Mouse (Mus musculus): ENCODE data around the gene Phc2. TPM values are rescaled to one million over a fixed set of nuclear protein-coding genes. Genes with fewer than 3 reads are reported as not detected.

Gene Phc2
- polyA plus RNA-seq, 1 experiment from 2014 or later = 138 TPM

DNA sequence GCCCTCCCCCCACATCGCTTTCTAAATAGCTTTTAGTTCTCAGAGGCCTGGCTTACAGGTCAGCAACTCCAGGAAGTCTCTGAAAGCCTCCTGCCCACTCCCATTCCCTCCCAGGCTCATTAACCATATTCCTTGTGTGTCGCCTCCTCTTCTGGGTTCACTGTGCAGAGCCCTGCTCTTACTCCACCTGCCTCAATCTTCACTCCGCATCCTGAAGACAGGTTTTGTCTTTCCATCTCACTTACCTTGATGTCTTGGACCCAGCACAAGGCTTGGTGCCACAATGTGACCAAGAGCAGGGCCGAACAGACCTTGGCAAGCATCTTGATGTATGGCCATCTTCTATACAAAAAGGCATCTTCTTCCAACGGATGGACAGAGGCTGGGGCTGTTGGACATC, 104.7 kb downstream of the Phc2 start:
- Histone ChIP-seq H3K27ac (no peak overlapping the region; the same call in 1 of the 2 replicates), H3K27me3 (no peaks in the 10 kb centered on the region), H3K4me3 (no peak overlapping the region), H3K9ac (no peak overlapping the region), H3K4me1 (0 out of 2 replicates have a peak, but pooled peaks cover 3% of the 10 kb centered on the region), H3K9me3 (replicated peaks) (peaks cover 6% of the 10 kb centered on the region), H3K36me3 (peaks cover 5% of the 10 kb centered on the region; the same call in 1 of the 2 replicates), H3K4me2 (replicated peaks) (no peak overlapping the region)
- ATAC-seq (ENCODE audit: low FRiP score) = no peak
- WGBS = 91% methylated on average over 5 of the region's 5 CpGs

DNA sequence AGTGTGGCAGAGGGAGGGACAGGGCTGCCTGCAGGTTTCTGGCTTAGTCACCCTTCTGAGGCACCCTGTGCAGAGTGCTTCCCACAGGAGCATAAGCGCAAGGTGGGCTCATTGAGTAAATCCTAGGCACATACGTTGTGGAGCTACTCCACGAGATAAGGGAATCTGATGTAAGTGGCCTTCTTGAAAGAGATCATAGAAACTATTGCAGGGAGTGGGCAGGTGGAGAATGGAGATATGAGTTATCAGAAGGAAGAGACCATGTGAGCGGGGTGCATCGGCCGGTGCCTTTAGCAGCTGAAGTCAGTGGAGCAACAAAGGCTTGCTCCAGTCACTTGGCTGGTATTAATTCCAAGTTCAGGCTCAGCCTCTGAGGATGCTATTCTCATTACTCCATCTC, 105.5 kb downstream of the Phc2 start:
- 93% methylated on average over 6 of the region's 6 CpGs for WGBS
- Histone ChIP-seq H3K27me3 (no peaks in the 10 kb centered on the region), H3K27ac (no peak overlapping the region), H3K4me1 (0 out of 2 replicates have a peak, but pooled peaks cover 3% of the 10 kb centered on the region), H3K4me2 (replicated peaks) (no peak overlapping the region), H3K4me3 (no peak overlapping the region), H3K9me3 (replicated peaks) (peaks cover 6% of the 10 kb centered on the region), H3K9ac (no peak overlapping the region), H3K36me3 (peaks cover 2% of the 10 kb centered on the region; the same call in 1 of the 2 replicates)
- no peak for ATAC-seq (ENCODE audit: low FRiP score)

DNA sequence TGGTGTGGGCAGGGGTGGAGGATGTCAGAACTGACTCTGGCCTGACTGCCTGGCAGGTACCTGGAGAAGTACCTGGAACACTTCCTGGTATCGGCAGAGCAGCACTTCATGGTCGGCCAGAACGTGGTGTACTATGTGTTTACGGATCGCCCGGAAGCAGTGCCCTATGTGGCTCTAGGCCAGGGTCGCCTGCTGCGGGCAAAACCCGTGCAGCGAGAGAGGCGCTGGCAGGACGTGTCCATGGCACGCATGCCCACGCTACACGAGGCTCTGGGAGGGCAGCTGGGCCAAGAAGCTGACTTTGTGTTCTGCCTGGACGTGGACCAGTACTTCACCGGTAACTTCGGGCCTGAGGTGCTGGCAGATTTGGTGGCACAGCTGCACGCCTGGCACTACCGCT, 112.4 kb downstream of the Phc2 start:
- 94% methylated on average over 20 of the region's 20 CpGs for WGBS
- no peak for ATAC-seq (ENCODE audit: low FRiP score)
- no peak overlapping the region for H3K4me3 ChIP-seq
- peaks cover 6% of the 10 kb centered on the region for H3K9me3 ChIP-seq (replicated peaks)
- H3K9ac ChIP-seq = no peak overlapping the region
- H3K36me3 ChIP-seq = peaks cover 1% of the 10 kb centered on the region
- 0 out of 2 replicates have a peak, but pooled peaks cover 8% of the 10 kb centered on the region for H3K4me1 ChIP-seq
- H3K4me2 ChIP-seq (replicated peaks) = no peak overlapping the region
- H3K27ac ChIP-seq = no peak overlapping the region
- H3K27me3 ChIP-seq = no peaks in the 10 kb centered on the region

- Histone ChIP-seq H3K27ac (no peak overlapping the region), H3K4me1 (0 out of 2 replicates have a peak, but pooled peaks cover 8% of the 10 kb centered on the region), H3K4me3 (no peak overlapping the region), H3K9me3 (replicated peaks) (peaks cover 4% of the 10 kb centered on the region), H3K27me3 (no peaks in the 10 kb centered on the region), H3K4me2 (replicated peaks) (no peak overlapping the region), H3K9ac (no peak overlapping the region), H3K36me3 (peaks cover 13% of the 10 kb centered on the region)
- WGBS = 81% methylated on average over 13 of the region's 13 CpGs
- ATAC-seq (ENCODE audit: low FRiP score) = no peak
Measured at GRCm38 (mm10) chr4:128768120-128768519, 113.6 kb downstream of the Phc2 start.

GRCm38 (mm10) chr4:128769569-128770355, 115.3 kb downstream of the Phc2 start:
- WGBS = 86% methylated on average over 13 of the region's 13 CpGs
- ATAC-seq (ENCODE audit: low FRiP score) = no peak
- 0 out of 2 replicates have a peak, but pooled peaks cover 8% of the 10 kb centered on the region for H3K4me1 ChIP-seq

GRCm38 (mm10) chr4:128770698-128771097, 116.2 kb downstream of the Phc2 start:
- WGBS = 87% methylated on average over 5 of the region's 5 CpGs
- Histone ChIP-seq H3K4me1 (0 out of 2 replicates have a peak, but pooled peaks cover 8% of the 10 kb centered on the region), H3K27me3 (no peaks in the 10 kb centered on the region), H3K4me2 (replicated peaks) (no peak overlapping the region), H3K4me3 (no peak overlapping the region), H3K9ac (no peak overlapping the region), H3K27ac (no peak overlapping the region), H3K36me3 (peaks cover 38% of the 10 kb centered on the region), H3K9me3 (replicated peaks) (no peaks in the 10 kb centered on the region)
- no peak for ATAC-seq (ENCODE audit: low FRiP score)

More at GRCm38 (mm10) chr4:128769569-128770355, 115.3 kb downstream of the Phc2 start:
- Histone ChIP-seq H3K27ac (no peak overlapping the region), H3K9me3 (replicated peaks) (no peaks in the 10 kb centered on the region), H3K36me3 (peaks cover 29% of the 10 kb centered on the region), H3K4me2 (replicated peaks) (no peak overlapping the region), H3K9ac (no peak overlapping the region), H3K27me3 (no peaks in the 10 kb centered on the region), H3K4me3 (no peak overlapping the region)

GRCm38 (mm10) chr4:128773820-128774219, 119.3 kb downstream of the Phc2 start:
- Histone ChIP-seq H3K4me2 (replicated peaks) (no peak overlapping the region), H3K4me3 (no peak overlapping the region), H3K4me1 (0 out of 2 replicates have a peak, but pooled peaks cover 8% of the 10 kb centered on the region), H3K36me3 (peaks cover 65% of the 10 kb centered on the region), H3K27me3 (no peaks in the 10 kb centered on the region), H3K9ac (no peak overlapping the region), H3K27ac (no peak overlapping the region), H3K9me3 (replicated peaks) (no peaks in the 10 kb centered on the region)
- no peak for ATAC-seq (ENCODE audit: low FRiP score)
- 90% methylated on average over 11 of the region's 11 CpGs for WGBS

- 95% methylated on average over 9 of the region's 9 CpGs for WGBS
- no peak overlapping the region for H3K4me2 ChIP-seq (replicated peaks)
- no peak overlapping the region for H3K4me3 ChIP-seq
- H3K9ac ChIP-seq = no peak overlapping the region
- H3K27ac ChIP-seq = no peak overlapping the region
- no peaks in the 10 kb centered on the region for H3K27me3 ChIP-seq
- peaks cover 71% of the 10 kb centered on the region for H3K36me3 ChIP-seq
- no peaks in the 10 kb centered on the region for H3K9me3 ChIP-seq (replicated peaks)
- 0 out of 2 replicates have a peak, but pooled peaks cover 8% of the 10 kb centered on the region for H3K4me1 ChIP-seq
- no peak for ATAC-seq (ENCODE audit: low FRiP score)
Measured at GRCm38 (mm10) chr4:128774467-128774866, 120.0 kb downstream of the Phc2 start.

- WGBS = 46% methylated on average over 20 of the region's 20 CpGs
- Histone ChIP-seq H3K9ac (no peak overlapping the region), H3K4me2 (replicated peaks) (no peak overlapping the region), H3K4me3 (no peak overlapping the region), H3K4me1 (0 out of 2 replicates have a peak, but pooled peaks cover 3% of the 10 kb centered on the region), H3K27ac (peak overlapping the region; percentile 8; the same call in 1 of the 2 replicates), H3K9me3 (replicated peaks) (no peaks in the 10 kb centered on the region), H3K36me3 (peaks cover 94% of the 10 kb centered on the region), H3K27me3 (no peaks in the 10 kb centered on the region)
- ATAC-seq (ENCODE audit: low FRiP score) = peak; percentile 62
Measured at GRCm38 (mm10) chr4:128776568-128777289, 122.2 kb downstream of the Phc2 start.

GRCm38 (mm10) chr4:128777593-128777992, 123.1 kb downstream of the Phc2 start:
- Histone ChIP-seq H3K4me1 (0 out of 2 replicates have a peak, but pooled peaks cover 3% of the 10 kb centered on the region), H3K9ac (no peak overlapping the region), H3K27me3 (no peaks in the 10 kb centered on the region), H3K36me3 (peaks cover 95% of the 10 kb centered on the region), H3K4me3 (no peak overlapping the region), H3K9me3 (replicated peaks) (no peaks in the 10 kb centered on the region), H3K4me2 (replicated peaks) (no peak overlapping the region), H3K27ac (peak overlapping the region; percentile 8; the same call in 1 of the 2 replicates)
- WGBS = 86% methylated on average over 11 of the region's 11 CpGs
- ATAC-seq (ENCODE audit: low FRiP score) = no peak

GRCm38 (mm10) chr4:128782037-128782436, 127.5 kb downstream of the Phc2 start:
- H3K27ac ChIP-seq = no peak overlapping the region

DNA sequence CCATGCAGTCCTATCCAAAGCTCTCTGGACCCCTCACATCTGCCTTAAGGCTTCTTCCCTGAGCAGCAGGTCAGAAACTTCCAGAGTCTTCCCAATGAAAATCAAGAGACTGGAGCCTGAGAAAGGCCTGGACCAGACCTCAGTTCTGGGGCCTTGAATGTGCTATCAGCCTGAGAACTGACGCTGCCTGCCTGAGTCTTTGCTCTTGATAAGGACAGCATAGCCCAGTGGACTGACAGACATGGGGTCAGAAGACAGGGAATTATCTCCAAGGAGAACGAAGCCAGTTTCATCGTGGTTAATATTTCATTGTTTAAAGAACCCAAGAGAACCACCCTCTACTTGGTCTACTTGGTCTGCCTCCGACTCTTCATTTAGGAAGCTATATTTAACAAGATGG, 128.1 kb downstream of the Phc2 start:
- no peaks in the 10 kb centered on the region for H3K9me3 ChIP-seq (replicated peaks)
- no peak overlapping the region for H3K4me2 ChIP-seq (replicated peaks)
- H3K27me3 ChIP-seq = no peaks in the 10 kb centered on the region
- H3K36me3 ChIP-seq = peaks cover 93% of the 10 kb centered on the region
- no peak overlapping the region for H3K9ac ChIP-seq
- H3K4me1 ChIP-seq = no peaks in the 10 kb centered on the region
- no peak overlapping the region for H3K4me3 ChIP-seq
- ATAC-seq (ENCODE audit: low FRiP score) = no peak
- WGBS = 86% methylated on average over 4 of the region's 4 CpGs
- H3K27ac ChIP-seq = no peak overlapping the region

More at GRCm38 (mm10) chr4:128782037-128782436, 127.5 kb downstream of the Phc2 start:
- Histone ChIP-seq H3K4me3 (no peak overlapping the region), H3K9me3 (replicated peaks) (no peaks in the 10 kb centered on the region), H3K4me1 (0 out of 2 replicates have a peak, but pooled peaks cover 1% of the 10 kb centered on the region), H3K9ac (no peak overlapping the region), H3K36me3 (peaks cover 93% of the 10 kb centered on the region), H3K27me3 (no peaks in the 10 kb centered on the region), H3K4me2 (replicated peaks) (no peak overlapping the region)
- 95% methylated on average over 7 of the region's 7 CpGs for WGBS
- ATAC-seq (ENCODE audit: low FRiP score) = no peak
